Comparison of ENCODE assay signal across 10 mouse cellular contexts in genomic region chr1:138123866-138124265, GRCm38 (mm10). TPM values are rescaled to one million over a fixed set of nuclear protein-coding genes. Genes with fewer than 3 reads are reported as not detected.
DNase-seq lines count a peak whose midpoint lies in the region; TF ChIP-seq lines count a peak whose summit lies in the region.
"Had no signal": no experiment of that assay in that cellular context is flagged by ENCODE, and none has a peak within 500 bp of the region (broad histone marks: within the 10 kb centered on the region; RNA-seq: fewer than 3 reads in every experiment).

No protein-coding gene starts in this region.

- H3K4me3 ChIP-seq in layer of hippocampus, adult 2 months = no peak overlapping the region
- H3K4me3 ChIP-seq: forebrain, embryonic 10.5 days; midbrain, embryonic 12.5 days had no signal

- DNase-seq in adrenal gland, postnatal 36 days = peak; percentile 1 to 7
- no peak for DNase-seq in adrenal gland, postnatal 14 days
- no peak for DNase-seq in layer of hippocampus, adult 2 months (ENCODE audit: low spot score in 2 of 2)
- no peak for DNase-seq in layer of hippocampus, adult 9-10 months (ENCODE audit: low spot score)
- DNase-seq in CD4-positive, CD25-positive, alpha-beta regulatory T cell, adult 2 months (ENCODE audit: low read depth, low spot score) = peak; percentile 83
- peak; percentile 38 for DNase-seq in embryo, embryonic 11 days
- DNase-seq in urinary bladder, postnatal 14 days (ENCODE audit: low spot score) = no peak
- DNase-seq in layer of hippocampus, postnatal 10 days (ENCODE audit: low spot score in 2 of 2) = no peak

- H3K27ac ChIP-seq in layer of hippocampus, adult 2 months = no peak overlapping the region
- H3K27ac ChIP-seq: forebrain, embryonic 10.5 days; midbrain, embryonic 12.5 days had no signal

- TF ChIP-seq CTCF in layer of hippocampus, adult 2 months (conservative IDR thresholded peaks at IDR 0.05) = peak; percentile 62

RNA-seq across cellular contexts. Expression of gene Ptprc, which starts 51.6 kb away (rescaled TPM):
- 1 to 10 TPM; 4.2 to 8.5 TPM for total RNA-seq in adrenal gland, postnatal 36 days (2021)
- 7.1 and 55.2 TPM in 2 replicates for total RNA-seq in adrenal gland, postnatal 14 days (2021)
- 1 to 10 TPM; 2.3 to 2.4 TPM for total RNA-seq in layer of hippocampus, adult 2 months (2021)
- total RNA-seq in layer of hippocampus, postnatal 10 days (2021) = 1 to 10 TPM; 2.3 to 2.6 TPM

Comparison
In these comparisons a context has a peak if more than half of its experiments do, and no peak if none do; other contexts are left out.
1. DNase-seq: peak in adrenal gland, postnatal 36 days (2 of 2), CD4-positive, CD25-positive, alpha-beta regulatory T cell, adult 2 months (single experiment) and embryo, embryonic 11 days (single experiment); none in adrenal gland, postnatal 14 days (single experiment), layer of hippocampus, adult 2 months (0 of 2), layer of hippocampus, adult 9-10 months (single experiment), urinary bladder, postnatal 14 days (single experiment) and layer of hippocampus, postnatal 10 days (0 of 2).